Mouse (Mus musculus): Measurements from ENCODE around the gene Ipo11. TPM values are rescaled to one million over a fixed set of nuclear protein-coding genes. Genes with fewer than 3 reads are reported as not detected.

Gene Ipo11
- polyA plus RNA-seq, 1 experiment from 2014 or later = 73.4 TPM

- no peak overlapping the region for H3K9ac ChIP-seq
- H3K27me3 ChIP-seq (ENCODE audit: insufficient read depth, low read length) = no peaks in the 10 kb centered on the region
- H3K4me2 ChIP-seq = no peak overlapping the region
- 88% methylated on average over 4 of the region's 4 CpGs for WGBS
- DNase-seq = no peak
- no peaks in the 10 kb centered on the region for H3K4me1 ChIP-seq (ENCODE audit: insufficient read depth)
- H3K4me3 ChIP-seq (ENCODE audit: low read depth, low read length) = no peak overlapping the region
- no peak for TF ChIP-seq CTCF (IDR thresholded peaks at IDR 0.05; ENCODE audit: low read depth)
- ATAC-seq (ENCODE audit: insufficient read depth) = no peak
- H3K9me3 ChIP-seq (ENCODE audit: low read depth, low read length) = no peaks in the 10 kb centered on the region
- H3K27ac ChIP-seq (ENCODE audit: low read depth) = no peak overlapping the region
- no peaks in the 10 kb centered on the region; the same call in 1 of the 2 replicates for H3K36me3 ChIP-seq (ENCODE audit: insufficient read depth)
These were observed 117.0 kb downstream of the Ipo11 start for GRCm38 (mm10) chr13:106819749-106820148.

- 89% methylated on average over 5 of the region's 5 CpGs for WGBS
- no peaks in the 10 kb centered on the region for H3K27me3 ChIP-seq (ENCODE audit: insufficient read depth, low read length)
- no peak for DNase-seq
These were observed 119.7 kb downstream of the Ipo11 start for GRCm38 (mm10) chr13:106817066-106817465.

GRCm38 (mm10) chr13:106813519-106813918 lies 123.2 kb downstream of the Ipo11 start:
- no peak for DNase-seq
- no peak for ATAC-seq (ENCODE audit: insufficient read depth)

More at GRCm38 (mm10) chr13:106817066-106817465, 119.7 kb downstream of the Ipo11 start:
- Histone ChIP-seq H3K9me3 (ENCODE audit: low read depth, low read length) (no peaks in the 10 kb centered on the region), H3K4me2 (no peak overlapping the region), H3K36me3 (ENCODE audit: insufficient read depth) (no peaks in the 10 kb centered on the region; the same call in 1 of the 2 replicates), H3K4me3 (ENCODE audit: low read depth, low read length) (no peak overlapping the region), H3K27ac (ENCODE audit: low read depth) (no peak overlapping the region), H3K4me1 (ENCODE audit: insufficient read depth) (no peaks in the 10 kb centered on the region), H3K9ac (no peak overlapping the region)
- TF ChIP-seq CTCF (IDR thresholded peaks at IDR 0.05; ENCODE audit: low read depth) = no peak
- ATAC-seq (ENCODE audit: insufficient read depth) = no peak

GRCm38 (mm10) chr13:106813087-106813486 lies 123.7 kb downstream of the Ipo11 start:
- no peak for TF ChIP-seq CTCF (IDR thresholded peaks at IDR 0.05; ENCODE audit: low read depth)
- H3K4me2 ChIP-seq = no peak overlapping the region
- no peaks in the 10 kb centered on the region for H3K9me3 ChIP-seq (ENCODE audit: low read depth, low read length)
- peaks cover 22% of the 10 kb centered on the region for H3K36me3 ChIP-seq (ENCODE audit: insufficient read depth)
- H3K27ac ChIP-seq (ENCODE audit: low read depth) = no peak overlapping the region
- no peak overlapping the region for H3K9ac ChIP-seq
- H3K27me3 ChIP-seq (ENCODE audit: insufficient read depth, low read length) = no peaks in the 10 kb centered on the region
- 86% methylated on average over 9 of the region's 9 CpGs for WGBS
- no peaks in the 10 kb centered on the region for H3K4me1 ChIP-seq (ENCODE audit: insufficient read depth)
- DNase-seq (no peak), ATAC-seq (ENCODE audit: insufficient read depth) (no peak)
- no peak overlapping the region for H3K4me3 ChIP-seq (ENCODE audit: low read depth, low read length)

More at GRCm38 (mm10) chr13:106813519-106813918, 123.2 kb downstream of the Ipo11 start:
- H3K9ac ChIP-seq = no peak overlapping the region
- no peaks in the 10 kb centered on the region for H3K27me3 ChIP-seq (ENCODE audit: insufficient read depth, low read length)
- H3K9me3 ChIP-seq (ENCODE audit: low read depth, low read length) = no peaks in the 10 kb centered on the region
- H3K27ac ChIP-seq (ENCODE audit: low read depth) = no peak overlapping the region
- H3K4me3 ChIP-seq (ENCODE audit: low read depth, low read length) = no peak overlapping the region
- no peaks in the 10 kb centered on the region for H3K4me1 ChIP-seq (ENCODE audit: insufficient read depth)
- no peak overlapping the region for H3K4me2 ChIP-seq
- H3K36me3 ChIP-seq (ENCODE audit: insufficient read depth) = peaks cover 22% of the 10 kb centered on the region
- no peak for TF ChIP-seq CTCF (IDR thresholded peaks at IDR 0.05; ENCODE audit: low read depth)
- WGBS = 84% methylated on average over 4 of the region's 4 CpGs

GRCm38 (mm10) chr13:106810156-106810555 lies 126.6 kb downstream of the Ipo11 start:
- no peaks in the 10 kb centered on the region for H3K9me3 ChIP-seq (ENCODE audit: low read depth, low read length)
- H3K4me2 ChIP-seq = no peak overlapping the region
- H3K4me1 ChIP-seq (ENCODE audit: insufficient read depth) = no peaks in the 10 kb centered on the region
- H3K9ac ChIP-seq = no peak overlapping the region
- no peak overlapping the region for H3K27ac ChIP-seq (ENCODE audit: low read depth)
- H3K36me3 ChIP-seq (ENCODE audit: insufficient read depth) = peaks cover 22% of the 10 kb centered on the region
- ATAC-seq (ENCODE audit: insufficient read depth) = no peak
- no peak overlapping the region for H3K4me3 ChIP-seq (ENCODE audit: low read depth, low read length)
- no peak for DNase-seq
- 92% methylated on average over 7 of the region's 7 CpGs for WGBS
- no peaks in the 10 kb centered on the region for H3K27me3 ChIP-seq (ENCODE audit: insufficient read depth, low read length)
- TF ChIP-seq CTCF (IDR thresholded peaks at IDR 0.05; ENCODE audit: low read depth) = no peak

GRCm38 (mm10) chr13:106808821-106809220 lies 127.9 kb downstream of the Ipo11 start:
- Histone ChIP-seq H3K27ac (ENCODE audit: low read depth) (no peak overlapping the region), H3K4me3 (ENCODE audit: low read depth, low read length) (no peak overlapping the region), H3K4me2 (no peak overlapping the region), H3K27me3 (ENCODE audit: insufficient read depth, low read length) (no peaks in the 10 kb centered on the region), H3K4me1 (ENCODE audit: insufficient read depth) (no peaks in the 10 kb centered on the region), H3K36me3 (ENCODE audit: insufficient read depth) (peaks cover 23% of the 10 kb centered on the region), H3K9me3 (ENCODE audit: low read depth, low read length) (no peaks in the 10 kb centered on the region), H3K9ac (no peak overlapping the region)
- no peak for TF ChIP-seq CTCF (IDR thresholded peaks at IDR 0.05; ENCODE audit: low read depth)
- no peak for DNase-seq
- 84% methylated on average over 6 of the region's 6 CpGs for WGBS
- no peak for ATAC-seq (ENCODE audit: insufficient read depth)

- ATAC-seq (ENCODE audit: insufficient read depth) (no peak), DNase-seq (no peak)
- 97% methylated on average over 2 of the region's 2 CpGs for WGBS
- Histone ChIP-seq H3K9me3 (ENCODE audit: low read depth, low read length) (no peaks in the 10 kb centered on the region), H3K9ac (no peak overlapping the region), H3K27ac (ENCODE audit: low read depth) (no peak overlapping the region), H3K27me3 (ENCODE audit: insufficient read depth, low read length) (no peaks in the 10 kb centered on the region), H3K4me1 (ENCODE audit: insufficient read depth) (no peaks in the 10 kb centered on the region), H3K36me3 (ENCODE audit: insufficient read depth) (peaks cover 26% of the 10 kb centered on the region), H3K4me2 (no peak overlapping the region), H3K4me3 (ENCODE audit: low read depth, low read length) (no peak overlapping the region)
- TF ChIP-seq CTCF (IDR thresholded peaks at IDR 0.05; ENCODE audit: low read depth) = no peak
These were observed 128.4 kb downstream of the Ipo11 start for GRCm38 (mm10) chr13:106808315-106808714.

- Histone ChIP-seq H3K27ac (ENCODE audit: low read depth) (no peak overlapping the region), H3K4me1 (ENCODE audit: insufficient read depth) (no peaks in the 10 kb centered on the region), H3K9me3 (ENCODE audit: low read depth, low read length) (no peaks in the 10 kb centered on the region), H3K9ac (no peak overlapping the region), H3K4me2 (no peak overlapping the region), H3K4me3 (ENCODE audit: low read depth, low read length) (no peak overlapping the region), H3K27me3 (ENCODE audit: insufficient read depth, low read length) (no peaks in the 10 kb centered on the region), H3K36me3 (ENCODE audit: insufficient read depth) (peaks cover 30% of the 10 kb centered on the region)
- 72% methylated on average over 5 of the region's 5 CpGs for WGBS
- TF ChIP-seq CTCF (IDR thresholded peaks at IDR 0.05; ENCODE audit: low read depth) = no peak
- ATAC-seq (ENCODE audit: insufficient read depth) (no peak), DNase-seq (no peak)
These were observed 129.5 kb downstream of the Ipo11 start for GRCm38 (mm10) chr13:106807303-106807702.
